Mouse (Mus musculus) cerebellum, adult 11-12 months (tissue): ENCODE results near the gene Adcy5.

ENCODE experiments used
- DNase-seq: peaks from one replicate; pipeline ENCODE4 v3.0.0; 2022

Adcy5 gene

GRCm38 (mm10) chr16:35272417-35272816 lies 117.7 kb downstream of the Adcy5 start:
- DNase-seq = no peak

- no peak for DNase-seq
These were observed 123.5 kb downstream of the Adcy5 start for GRCm38 (mm10) chr16:35278166-35278565.

- no peak for DNase-seq
These were observed 127.8 kb downstream of the Adcy5 start for GRCm38 (mm10) chr16:35282456-35282855.

GRCm38 (mm10) chr16:35285821-35286220 lies 131.1 kb downstream of the Adcy5 start:
- DNase-seq = no peak

- DNase-seq = no peak
These were observed 132.6 kb downstream of the Adcy5 start for GRCm38 (mm10) chr16:35287244-35287643.

GRCm38 (mm10) chr16:35297786-35298185 lies 143.1 kb downstream of the Adcy5 start:
- no peak for DNase-seq

GRCm38 (mm10) chr16:35300156-35300555 lies 145.5 kb downstream of the Adcy5 start:
- no peak for DNase-seq

GRCm38 (mm10) chr16:35302441-35303280 lies 148.0 kb downstream of the Adcy5 start:
- no peak for DNase-seq

- DNase-seq = no peak
These were observed 149.0 kb downstream of the Adcy5 start for GRCm38 (mm10) chr16:35303721-35304120.

- DNase-seq = no peak
These were observed 149.7 kb downstream of the Adcy5 start for GRCm38 (mm10) chr16:35304416-35304815.

GRCm38 (mm10) chr16:35305226-35305625 lies 150.5 kb downstream of the Adcy5 start:
- DNase-seq = no peak

GRCm38 (mm10) chr16:35306631-35307030 lies 152.0 kb downstream of the Adcy5 start:
- no peak for DNase-seq

GRCm38 (mm10) chr16:35307331-35307730 lies 152.7 kb downstream of the Adcy5 start:
- no peak for DNase-seq

- no peak for DNase-seq
These were observed 153.3 kb downstream of the Adcy5 start for GRCm38 (mm10) chr16:35308016-35308415.

- DNase-seq = no peak
These were observed 153.9 kb downstream of the Adcy5 start for GRCm38 (mm10) chr16:35308486-35309143.

GRCm38 (mm10) chr16:35309634-35310033 lies 155.0 kb downstream of the Adcy5 start:
- no peak for DNase-seq

GRCm38 (mm10) chr16:35310551-35311110 lies 156.0 kb downstream of the Adcy5 start:
- DNase-seq = no peak

- DNase-seq = no peak
These were observed 156.9 kb downstream of the Adcy5 start for GRCm38 (mm10) chr16:35311586-35311985.

- DNase-seq = no peak
These were observed 160.8 kb downstream of the Adcy5 start for GRCm38 (mm10) chr16:35315496-35315895.

GRCm38 (mm10) chr16:35316856-35317264 lies 162.2 kb downstream of the Adcy5 start:
- no peak for DNase-seq

GRCm38 (mm10) chr16:35317460-35317859 lies 162.8 kb downstream of the Adcy5 start:
- no peak for DNase-seq

- no peak for DNase-seq
These were observed 163.7 kb downstream of the Adcy5 start for GRCm38 (mm10) chr16:35318397-35318796.

- DNase-seq = no peak
These were observed 164.7 kb downstream of the Adcy5 start for GRCm38 (mm10) chr16:35319335-35319734.

- no peak for DNase-seq
These were observed 165.1 kb downstream of the Adcy5 start for GRCm38 (mm10) chr16:35319773-35320172.
